Mouse (Mus musculus): ENCODE measurements around the gene Prss23.

Gene Prss23

GRCm38 (mm10) chr7:89499516-89500307 lies 27.3 kb downstream of the Prss23 start:
- DNase-seq = peak; percentile 82

DNA sequence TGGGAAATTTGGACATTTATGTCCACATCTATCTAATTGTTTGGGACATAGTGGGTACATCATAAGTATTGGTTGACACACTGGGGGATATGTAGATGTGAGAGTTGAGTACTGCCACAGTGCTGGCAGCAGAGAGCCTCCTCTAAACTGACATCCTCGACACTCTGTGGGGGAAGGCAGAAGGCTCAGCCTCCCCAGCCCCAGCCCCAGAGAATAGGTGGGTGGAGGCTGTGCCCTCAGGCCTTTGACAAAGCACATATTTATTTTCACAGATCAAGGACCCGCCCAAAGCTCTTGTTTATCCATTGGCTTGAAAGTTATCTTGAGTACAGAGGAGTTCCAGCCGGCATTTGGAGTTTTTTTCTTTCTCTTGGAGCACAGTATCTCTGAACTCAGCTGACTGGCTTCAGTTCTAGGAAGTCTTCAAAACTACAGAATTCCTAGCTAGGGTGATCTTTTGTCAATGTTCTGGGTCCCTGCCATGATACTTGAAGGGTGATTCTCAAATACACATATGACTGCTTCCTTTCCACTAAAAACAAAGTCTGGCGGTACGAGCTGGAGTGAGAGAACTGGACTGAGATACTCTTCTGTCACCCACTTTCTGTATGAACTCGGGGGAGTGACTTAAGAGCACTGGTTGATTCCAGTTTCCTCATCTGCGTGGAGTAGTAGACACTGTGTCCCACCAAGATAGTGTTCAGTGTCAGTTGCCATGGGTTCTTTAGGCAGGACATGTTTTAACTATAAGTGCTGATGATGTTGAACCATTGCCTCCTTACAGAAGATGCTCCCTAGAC lies 43.0 kb downstream of the Prss23 start:
- no peak for DNase-seq

DNA sequence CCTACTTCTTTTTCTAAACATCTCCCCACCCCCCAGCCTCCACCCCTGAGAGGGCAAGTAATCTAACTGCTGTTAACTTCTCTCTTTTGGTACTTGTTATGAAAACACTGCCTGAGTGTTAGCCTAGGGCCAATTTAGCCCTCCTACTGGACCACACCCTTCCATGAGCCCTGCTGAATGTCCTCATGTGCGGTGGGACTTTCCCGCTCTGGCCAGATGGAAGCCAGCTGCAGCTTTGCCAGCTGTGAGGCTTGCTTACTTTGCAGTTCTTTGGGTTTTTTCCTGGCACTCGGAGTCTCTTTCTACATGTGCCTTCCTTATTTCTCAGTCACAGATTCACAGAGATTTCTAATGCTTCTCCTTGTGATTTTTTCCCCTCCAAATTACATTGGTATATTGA lies 45.3 kb downstream of the Prss23 start:
- no peak for DNase-seq

DNA sequence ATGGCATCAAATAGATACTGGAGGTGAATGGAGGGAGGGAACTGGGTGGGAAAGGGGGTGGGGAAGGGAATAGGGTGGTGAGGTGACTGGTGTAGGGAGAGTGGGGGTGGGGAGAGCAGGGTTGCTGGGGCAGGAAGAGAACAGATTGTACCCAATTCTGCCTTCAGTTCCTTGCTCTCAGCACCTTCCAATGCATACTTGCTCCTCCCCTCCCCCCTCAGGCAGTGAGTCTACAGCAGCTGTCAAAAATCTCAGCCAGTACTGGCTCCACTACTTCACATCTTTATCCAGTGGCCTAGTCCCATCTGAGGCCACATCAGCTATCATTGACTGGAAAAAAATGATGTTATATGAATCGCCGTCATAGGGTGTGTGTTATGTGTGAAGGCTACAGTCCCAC lies 48.5 kb downstream of the Prss23 start:
- peak; percentile 45 for DNase-seq

DNA sequence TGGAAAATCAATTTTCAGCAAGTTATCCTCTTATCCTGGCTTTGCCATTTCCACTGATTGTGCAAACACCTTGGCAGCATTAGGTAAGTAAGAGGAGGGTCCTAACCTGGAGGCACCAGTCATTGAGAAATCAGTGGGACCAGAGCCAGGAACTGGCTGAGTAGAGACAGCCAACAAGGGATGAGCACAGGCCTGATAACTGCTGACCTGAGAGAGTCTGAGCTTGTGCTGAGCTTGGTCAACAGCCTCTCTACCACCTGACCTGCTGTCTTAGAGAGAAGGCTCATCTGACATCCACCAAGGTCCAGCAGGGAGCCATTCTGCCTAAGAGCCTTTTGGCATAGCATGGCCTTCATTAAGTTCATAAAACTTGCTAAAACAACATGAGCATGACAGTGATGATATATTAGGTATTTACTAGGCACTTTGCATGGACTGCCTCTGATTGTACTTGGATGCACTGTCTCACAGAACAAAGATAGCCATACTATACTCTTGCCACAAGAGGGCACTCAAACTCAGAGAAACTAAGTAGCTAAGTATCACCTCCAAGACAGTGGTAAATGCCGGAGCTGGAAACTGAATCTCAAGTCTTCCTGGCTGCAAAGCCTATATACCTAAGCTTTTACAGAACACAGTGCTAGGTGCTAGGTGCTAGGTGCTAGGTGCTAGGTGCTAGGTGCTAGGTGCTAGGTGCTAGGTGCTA lies 49.5 kb downstream of the Prss23 start:
- DNase-seq = peak; percentile 85

GRCm38 (mm10) chr7:89473442-89473841 lies 53.5 kb downstream of the Prss23 start:
- DNase-seq = peak; percentile 18

GRCm38 (mm10) chr7:89463775-89464592 lies 63.0 kb downstream of the Prss23 start:
- DNase-seq = peak; percentile 10

GRCm38 (mm10) chr7:89463246-89463645 lies 63.7 kb downstream of the Prss23 start:
- DNase-seq = no peak

GRCm38 (mm10) chr7:89462646-89463207 lies 64.3 kb downstream of the Prss23 start:
- DNase-seq = no peak

DNA sequence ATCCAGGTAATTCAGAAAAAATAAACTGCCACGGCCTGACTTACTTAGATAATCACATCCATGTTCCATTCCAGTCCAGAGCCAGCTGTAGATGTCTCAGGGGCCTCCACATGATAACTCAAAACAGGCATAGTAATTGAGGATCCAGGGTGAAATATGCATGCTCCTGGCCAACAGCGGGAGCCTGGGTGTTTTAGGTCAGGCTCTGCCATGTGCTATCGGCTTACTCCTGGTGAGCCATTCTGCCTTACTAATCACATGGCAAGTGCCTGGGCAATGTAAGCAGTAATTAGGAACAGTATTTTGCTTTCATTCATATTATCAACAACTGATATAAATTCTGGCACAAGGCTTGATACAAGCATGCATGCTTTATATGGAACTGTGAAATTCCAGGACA lies 65.6 kb downstream of the Prss23 start:
- no peak for DNase-seq

GRCm38 (mm10) chr7:89460911-89461310 lies 66.1 kb downstream of the Prss23 start:
- DNase-seq = no peak

GRCm38 (mm10) chr7:89459691-89460090 lies 67.3 kb downstream of the Prss23 start:
- DNase-seq = no peak

Measured in retina, postnatal 1 day (tissue).